Mouse (Mus musculus): ENCODE measurements at regions not wholly inside any gene's neighbourhood (a gene's known extent, or its start where the extent isn't known, plus 50 kb on each side); places are given as distances from the start of the nearest gene placed in this dataset.
A peak's percentile ranks its signal among the peaks of the same experiment; 100 is the strongest.
"Not testable (repeated sequence)": the region's sequence is repeated elsewhere in the genome, so short reads cannot be mapped to it uniquely, and the experiment has no call there.

DNA sequence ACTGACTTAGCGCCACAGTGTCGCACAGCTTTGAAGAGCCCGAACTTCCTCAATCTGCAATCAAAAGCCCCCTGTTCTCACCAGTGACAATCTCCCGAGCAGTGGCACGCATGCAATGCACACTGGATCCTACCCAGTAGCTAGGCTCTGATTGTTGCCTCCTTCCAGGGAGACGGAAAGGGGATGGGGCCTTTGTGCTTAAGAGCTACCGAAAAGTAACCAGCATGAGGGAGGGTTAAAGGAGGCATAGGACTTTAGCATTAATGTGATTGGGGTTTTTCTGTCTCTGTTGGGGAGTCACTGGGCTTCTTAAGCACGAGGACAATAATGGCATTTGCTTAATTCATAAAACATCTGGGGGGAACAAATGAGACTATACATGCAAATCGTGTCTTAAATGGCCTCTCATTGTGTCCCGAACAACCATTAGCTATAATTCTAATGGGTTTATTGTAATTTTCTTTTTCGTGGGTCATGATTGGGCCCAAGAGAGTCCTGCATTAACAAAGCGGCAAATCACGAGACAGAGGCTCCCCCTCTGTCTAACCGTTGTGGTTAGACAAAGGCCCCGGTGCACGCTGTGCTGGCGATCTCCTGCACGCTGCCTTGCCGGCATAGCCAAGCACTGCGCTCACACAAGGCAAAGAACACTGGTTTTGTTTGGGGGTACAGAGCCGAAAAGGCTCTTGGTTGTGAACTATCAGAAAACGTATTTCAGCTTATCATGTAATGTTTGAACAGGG, 223.2 kb downstream of the Dact1 start:
- DNase-seq = no peak

DNA sequence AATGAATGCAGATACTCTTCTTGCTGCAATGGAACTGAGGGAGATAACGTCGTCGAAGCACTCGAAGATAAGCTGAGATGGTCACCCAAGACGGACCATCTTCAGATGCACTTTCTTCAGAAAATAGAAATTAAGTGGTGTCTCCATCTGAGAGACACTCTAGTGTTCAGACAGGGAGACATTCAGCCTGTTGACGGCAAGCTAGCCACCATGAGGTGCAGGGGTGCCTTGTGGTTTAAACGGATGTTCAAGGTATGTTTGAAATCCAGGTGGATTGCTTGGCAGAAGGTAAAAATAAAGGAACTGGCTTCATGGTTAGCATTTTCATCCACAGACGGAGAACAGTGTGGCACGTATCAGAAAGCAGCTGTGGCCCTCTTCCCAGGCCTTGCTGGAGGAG, 224.0 kb downstream of the Dact1 start:
- no peak for DNase-seq

DNA sequence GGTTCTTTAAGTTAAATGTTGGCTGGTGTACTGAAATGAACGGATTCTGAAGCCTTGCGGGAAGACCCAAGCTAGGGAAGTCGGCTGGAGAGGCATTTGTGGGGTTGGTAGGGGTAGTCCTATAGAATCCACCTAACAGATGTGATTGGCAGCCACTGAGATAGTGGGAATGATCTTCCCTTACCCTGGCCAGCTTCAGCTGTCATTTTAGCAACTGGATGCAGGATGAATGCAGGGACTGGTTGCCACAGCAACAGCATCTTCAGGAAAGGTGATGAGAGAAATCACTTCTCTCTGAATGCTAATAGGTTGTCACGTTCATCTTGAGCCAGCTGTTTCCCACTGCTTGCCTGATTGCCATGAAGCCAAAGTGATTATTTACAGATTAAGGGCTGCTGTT, 224.5 kb downstream of the Dact1 start:
- DNase-seq = no peak

DNA sequence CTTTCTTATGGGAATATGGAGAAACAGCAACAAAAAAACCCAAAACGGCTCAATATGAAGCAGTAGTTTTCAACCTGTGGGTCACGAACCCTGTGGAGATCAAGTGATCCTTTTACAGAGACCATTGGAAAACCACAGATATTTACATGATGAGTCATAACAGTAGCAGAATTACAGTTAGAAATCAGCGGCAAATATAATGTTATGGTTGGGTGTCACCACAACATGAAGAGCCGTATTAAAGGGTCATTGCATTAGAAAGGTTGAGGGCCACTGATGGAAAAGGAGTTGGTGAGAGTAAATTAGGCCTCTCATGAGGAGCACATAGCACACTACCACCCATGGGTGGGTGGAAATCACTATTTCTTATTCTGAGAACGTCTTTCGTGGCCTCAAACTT, 225.6 kb downstream of the Dact1 start:
- no peak for DNase-seq

DNA sequence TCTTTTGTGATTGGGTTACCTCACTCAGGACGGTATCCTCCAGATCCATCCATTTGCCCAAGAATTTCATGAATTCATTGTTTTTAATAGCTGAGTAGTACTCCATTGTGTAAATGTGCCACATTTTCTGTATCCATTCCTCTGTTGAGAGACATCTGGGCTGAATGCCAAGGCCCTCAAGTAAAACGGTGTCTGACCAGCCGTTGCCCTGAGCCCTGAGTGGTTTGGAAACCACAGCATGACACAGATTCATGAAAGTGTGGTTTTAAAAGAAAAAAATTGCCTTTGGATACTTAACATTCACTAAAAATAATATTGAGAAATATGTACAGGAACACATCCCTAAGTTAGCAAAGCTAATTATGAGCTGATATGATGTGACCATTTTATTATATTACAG, 226.1 kb downstream of the Dact1 start:
- DNase-seq = not testable (repeated sequence)

DNA sequence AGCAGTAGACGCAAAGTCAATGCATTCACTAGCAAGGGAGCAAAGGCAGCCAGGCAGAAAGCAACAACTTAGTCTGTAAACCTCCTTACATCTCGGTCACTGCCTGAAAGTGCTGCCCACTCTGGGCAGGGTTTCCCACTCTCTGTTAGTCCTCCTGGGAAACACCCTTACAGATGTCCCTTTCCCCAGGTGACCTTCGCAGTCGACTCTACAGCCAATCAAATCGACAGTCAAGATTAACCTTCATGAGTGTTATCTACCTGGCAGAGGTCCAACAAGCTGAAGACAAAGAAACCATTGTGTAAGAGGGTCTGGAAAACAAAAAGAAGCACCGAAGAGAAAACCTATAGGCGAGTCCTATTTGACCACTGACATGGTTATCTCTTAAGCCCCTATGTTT, 229.0 kb downstream of the Dact1 start:
- no peak for DNase-seq

DNA sequence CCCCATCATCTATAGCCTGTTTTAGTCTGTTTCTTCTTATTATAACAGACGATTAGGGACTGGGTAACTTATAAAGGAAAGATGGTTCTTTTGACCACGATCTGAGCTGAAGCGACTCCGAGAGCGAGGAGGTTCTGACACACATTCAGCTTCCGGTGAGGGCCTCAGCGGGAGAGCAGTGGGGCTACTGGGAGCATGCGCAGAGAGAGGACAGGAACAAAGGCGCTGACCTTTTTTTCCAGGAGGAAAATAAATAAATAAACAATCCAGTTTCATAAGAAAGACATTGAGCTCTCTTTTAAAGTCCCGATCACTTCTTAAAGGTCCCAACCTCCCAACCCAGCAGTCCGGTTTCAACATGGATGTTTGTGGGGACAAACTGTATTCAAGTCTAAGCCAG, 230.6 kb downstream of the Dact1 start:
- no peak for DNase-seq

DNA sequence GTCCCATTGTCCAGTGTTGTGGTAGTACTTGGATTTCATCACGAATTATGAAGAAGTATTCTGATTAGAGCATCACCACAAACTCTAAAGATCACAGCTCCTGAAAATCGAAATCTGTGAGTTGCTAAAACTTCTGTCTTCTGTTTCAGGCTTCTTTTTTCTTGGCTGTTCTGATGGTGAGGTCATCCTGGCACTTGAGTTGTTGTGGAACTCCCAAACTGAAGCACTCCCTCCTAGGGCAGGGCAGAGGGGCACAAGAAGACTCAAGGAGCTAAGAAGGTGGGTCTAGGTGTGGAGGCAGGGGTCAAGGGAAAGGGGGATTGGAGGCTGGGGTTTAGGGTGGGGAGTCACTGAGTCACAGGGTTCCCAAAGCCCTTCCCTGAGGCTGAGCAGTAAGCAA, 232.3 kb downstream of the Dact1 start:
- DNase-seq = peak; percentile 32 to 45

DNA sequence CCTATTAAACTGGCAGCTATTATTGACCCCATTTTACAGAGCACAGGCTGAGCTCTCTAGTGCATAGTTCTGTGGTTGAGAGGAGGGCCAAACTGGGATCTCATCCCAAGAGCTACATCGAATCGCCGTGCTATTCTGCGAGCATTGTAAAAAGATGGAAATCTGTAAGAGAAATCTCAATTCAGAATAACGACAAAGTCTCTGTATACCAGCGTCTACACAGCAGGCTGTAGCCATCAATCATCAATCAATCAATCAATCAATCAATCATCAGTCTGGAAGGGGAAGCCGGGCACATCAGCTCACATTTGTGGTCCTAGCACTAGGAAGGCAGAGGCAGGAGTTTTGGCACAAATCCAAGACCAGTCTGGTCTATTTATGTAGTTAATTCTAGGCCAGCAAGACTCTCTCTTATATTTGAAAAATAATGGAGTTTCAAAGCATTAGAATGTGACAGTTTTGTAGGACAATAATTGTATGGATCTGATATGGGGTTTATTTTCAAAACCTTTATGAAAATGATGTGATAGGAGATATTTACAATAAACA, 234.0 kb downstream of the Dact1 start:
- no peak for DNase-seq

DNA sequence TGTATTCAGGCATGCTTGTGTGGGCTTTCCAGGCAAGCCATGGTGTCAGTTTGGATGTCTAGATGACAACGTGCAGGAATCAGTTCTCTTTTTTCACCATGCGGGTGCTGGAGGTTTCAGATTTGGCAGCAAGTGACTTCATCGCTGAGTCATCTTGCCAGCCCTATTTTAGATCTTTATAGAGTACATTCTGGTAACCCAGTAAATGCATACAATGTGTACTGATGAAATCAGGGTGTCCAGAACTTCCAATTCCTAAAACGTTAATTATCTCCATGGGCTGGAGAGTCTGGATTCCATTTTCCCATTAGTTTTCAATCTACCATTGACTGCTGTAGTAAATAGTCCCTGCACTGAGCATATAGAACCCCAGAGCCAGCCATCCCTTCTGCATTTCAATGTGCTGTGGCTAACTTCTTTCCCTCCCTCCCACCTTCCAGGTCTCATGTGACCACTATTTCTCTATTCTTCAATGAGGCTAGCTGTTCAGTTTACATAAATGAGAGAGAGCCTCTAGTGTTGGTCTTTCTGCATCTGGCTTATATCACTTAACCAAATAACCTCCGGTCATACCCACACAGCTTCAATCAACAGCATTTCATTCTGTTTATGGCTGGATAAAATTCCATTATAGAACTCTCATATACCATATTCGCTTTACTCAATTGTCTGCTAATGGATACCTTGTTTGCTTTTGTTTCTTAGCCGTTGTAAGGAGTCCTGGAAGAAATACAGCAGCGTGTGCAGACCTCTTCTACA, 234.9 kb downstream of the Dact1 start:
- peak; percentile 27 to 37 for DNase-seq

DNA sequence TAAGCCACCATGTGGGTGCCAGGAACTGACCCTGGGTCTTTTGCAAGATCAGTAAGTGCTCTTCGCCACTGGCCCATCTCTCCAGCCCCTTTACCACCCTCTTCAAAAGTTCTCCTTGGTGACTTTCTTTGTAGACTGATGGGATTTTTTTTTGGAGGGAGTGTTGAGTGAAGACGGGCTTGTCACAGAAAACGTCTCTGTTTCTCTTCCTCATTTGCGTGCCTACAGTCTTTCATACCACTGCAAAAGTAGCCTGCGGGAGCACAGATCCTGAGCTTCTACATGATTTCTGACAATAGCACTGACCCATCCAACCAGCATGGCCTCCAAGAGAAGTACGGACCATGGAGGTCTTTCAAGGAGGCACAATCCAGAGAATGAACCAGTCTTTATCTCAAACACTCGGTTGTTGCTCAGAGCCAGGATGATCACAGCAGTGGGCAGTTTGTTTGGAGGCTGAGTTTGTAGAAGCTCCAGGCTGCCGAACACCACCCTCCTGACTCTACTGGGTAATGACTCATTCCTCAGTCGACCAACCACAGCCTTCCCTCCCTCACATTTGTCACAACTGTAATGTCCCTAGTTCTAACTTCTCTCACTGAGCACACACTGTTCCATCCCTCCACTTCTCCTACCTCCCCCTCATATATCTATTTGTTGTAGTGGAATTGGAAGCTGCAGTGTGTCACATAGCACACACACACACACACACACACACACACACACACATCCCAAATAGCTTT, 237.0 kb downstream of the Dact1 start:
- peak in 1 of 2 experiments; percentile 24 for DNase-seq

DNA sequence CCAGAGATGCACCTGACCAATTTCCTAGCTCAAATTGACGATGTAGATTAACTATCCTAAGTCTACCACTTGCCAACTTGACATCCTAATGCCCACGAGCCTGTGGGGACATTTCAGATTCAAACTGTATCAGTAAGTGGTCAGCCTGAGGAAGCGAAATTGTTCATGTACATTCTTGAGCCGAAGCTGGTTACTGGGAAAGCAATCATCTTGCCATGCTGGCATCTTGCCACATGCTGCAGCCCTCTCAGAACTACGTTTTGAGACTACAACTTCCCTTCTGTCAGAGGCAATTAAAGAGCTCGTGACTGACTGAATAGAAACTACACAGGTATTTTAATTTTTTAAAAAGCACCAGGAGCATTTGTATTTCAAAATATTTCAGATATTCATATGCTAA, 239.7 kb downstream of the Dact1 start:
- DNase-seq = peak in 1 of 2 experiments; percentile 18

DNA sequence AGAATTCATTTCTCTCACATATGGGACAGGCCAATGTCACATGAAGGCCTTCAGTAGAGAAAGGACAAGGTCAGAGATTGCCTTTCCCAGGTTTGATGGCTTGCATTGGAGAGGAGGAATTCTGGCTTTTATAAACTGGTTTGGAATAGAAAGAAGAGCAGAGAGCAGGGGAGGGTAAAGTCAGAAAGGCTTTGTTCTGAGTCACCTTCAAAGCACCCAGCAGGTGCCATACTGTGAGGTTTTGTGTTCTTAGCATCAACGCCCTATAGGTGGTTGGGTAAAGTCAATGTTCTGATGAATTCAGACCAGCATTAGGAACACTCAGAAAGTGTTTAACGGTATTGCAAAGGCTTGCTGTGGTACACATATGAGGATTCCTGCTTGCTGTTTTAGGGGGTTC, 244.5 kb downstream of the Dact1 start:
- DNase-seq = no peak

DNA sequence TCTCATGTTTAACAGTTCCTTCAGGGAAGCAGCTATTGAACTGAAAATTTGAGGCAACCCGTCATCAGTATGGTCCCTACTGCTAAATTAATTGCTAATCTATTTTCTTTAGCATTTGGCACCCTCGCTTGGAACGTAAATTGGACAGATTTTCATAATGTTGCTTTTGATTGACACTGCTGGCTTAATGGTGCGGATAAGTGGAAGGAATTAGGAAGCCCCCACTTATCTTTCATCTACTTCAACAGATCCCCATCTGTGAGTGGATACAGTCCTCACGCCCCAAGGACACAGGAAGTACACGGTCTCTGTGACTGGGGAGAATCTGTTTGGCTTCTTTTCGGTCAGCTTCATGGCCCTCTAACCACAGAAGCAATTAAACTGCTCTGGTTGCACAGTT, 251.6 kb downstream of the Dact1 start:
- DNase-seq = no peak

DNA sequence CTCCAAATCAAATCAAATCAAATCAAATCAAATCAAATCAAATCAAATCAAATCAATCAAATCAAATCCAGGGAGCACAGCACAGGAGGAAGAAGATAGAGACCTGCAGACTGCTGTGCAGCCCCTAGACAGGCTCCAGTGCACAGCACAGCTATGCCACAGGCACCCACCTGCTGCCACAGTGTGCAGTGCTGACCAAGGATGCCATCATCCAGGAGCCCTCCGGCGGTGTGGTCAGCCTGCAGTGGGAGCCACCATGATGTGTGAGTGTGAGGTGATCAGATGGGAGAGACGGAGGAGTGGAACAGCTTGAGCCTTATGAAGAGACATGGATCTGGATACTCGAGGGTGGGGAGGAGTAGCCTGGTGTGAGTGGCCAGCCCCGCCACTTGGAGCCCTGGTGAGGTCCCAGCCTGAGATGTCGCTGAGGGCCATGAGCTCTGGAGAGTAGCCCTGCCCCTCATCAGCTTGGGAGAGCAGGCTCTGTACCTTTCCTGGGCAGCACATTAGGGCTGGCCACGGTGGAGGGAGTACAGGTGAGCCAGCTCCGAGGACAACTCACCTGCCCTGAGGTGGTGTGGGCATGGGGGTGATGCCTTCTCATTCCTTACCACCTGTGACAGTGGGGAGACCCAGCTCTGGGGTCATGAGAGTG, 252.4 kb downstream of the Dact1 start:
- no peak for DNase-seq

DNA sequence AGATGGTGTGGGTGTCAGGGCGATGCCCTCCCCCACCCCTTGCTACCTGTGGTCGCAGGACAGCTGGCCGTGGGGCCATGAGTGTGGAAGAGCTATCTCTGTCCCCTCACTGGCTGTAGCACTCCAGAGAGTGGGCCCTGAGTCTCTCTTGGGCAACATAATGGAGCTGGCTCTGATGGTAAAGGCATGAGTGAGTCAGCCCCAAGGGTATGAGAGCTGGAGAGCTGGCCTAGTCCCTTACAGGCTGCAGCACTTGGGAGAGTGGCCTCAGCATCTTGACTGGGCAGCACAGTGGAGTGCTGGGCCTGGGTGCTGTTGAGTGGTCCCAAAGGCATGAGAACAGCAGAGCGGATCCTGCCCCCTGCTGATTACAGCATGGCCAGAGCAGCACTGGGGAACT, 253.5 kb downstream of the Dact1 start:
- DNase-seq = no peak

DNA sequence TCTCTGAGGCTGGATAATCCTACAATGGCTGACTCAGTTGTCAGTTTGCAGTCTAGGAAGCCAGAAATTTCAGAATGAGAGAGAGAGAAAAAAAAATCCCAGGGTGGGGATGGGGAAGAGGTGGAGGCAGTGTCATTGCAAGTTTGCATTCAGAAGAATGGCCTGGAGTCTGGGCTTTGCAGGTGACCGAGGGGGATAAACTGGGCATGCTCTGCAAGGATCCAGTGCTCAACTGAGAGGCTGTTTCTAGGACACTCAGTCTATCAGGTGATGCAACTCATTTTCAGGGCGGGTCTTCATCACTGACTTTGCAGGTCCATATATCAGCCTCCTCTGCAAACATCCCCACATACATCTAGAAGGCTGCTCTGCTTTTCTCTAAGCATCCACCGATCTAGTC, 256.7 kb downstream of the Dact1 start:
- DNase-seq = no peak

DNA sequence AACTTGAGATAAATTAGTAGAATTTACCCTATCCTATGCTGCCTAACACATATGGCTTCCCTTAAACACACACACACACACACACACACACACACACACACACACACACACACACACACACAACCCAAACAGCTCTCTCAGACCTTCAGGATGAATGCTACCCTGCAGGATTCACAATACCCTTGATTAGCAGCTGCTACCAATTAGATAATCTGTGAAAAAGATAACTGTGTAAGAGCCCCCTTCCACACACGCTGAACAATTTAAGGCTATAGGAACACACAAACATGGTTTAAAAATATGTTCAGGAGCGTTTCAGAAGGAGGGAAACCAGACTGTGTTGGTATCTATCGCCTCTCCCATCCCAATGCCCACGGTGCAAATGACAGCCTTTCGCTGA, 258.6 kb downstream of the Dact1 start:
- DNase-seq = no peak

DNA sequence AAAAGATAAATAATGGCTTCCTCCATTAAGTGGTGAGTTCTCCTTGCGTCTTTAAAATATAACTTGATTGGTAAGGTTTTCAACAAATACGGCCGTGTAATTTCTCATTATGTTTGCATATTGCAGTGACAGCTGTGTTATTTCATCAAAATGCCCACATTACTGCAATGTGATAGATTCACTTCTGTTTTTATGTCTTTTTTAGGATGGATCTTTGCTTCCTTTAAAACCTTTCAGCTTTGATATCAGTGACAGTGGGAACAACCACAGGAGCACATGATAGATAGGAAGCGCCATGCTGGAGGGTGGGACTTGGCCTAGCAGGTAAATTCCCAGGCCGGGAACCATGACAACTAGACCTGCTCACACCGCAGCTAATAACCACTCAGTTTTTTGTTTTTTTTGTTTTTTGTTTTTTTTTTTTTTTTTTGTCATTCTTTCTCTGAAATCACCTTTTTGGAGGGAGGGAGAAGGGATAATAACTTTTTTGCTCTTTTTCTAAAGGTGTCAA, 259.3 kb downstream of the Dact1 start:
- no peak for DNase-seq

DNA sequence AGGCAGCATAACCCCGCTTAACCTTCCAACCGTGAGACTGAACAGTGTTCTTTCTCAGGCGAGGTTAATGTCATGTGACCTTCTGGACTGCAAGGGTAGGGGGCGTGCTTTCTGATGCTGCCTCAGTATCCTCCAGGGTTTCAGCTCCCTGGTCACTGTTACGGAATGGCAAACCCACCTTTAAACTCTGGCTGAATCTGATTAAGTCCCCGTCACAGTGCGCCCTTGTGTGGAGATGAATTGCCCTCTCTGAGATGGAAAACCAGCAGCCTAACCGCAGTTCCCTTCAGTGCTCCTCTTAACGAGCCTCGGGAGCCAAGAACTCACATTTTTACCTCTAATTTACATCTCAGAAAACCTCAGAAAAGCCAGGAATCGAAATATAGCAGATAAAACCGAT, 260.0 kb downstream of the Dact1 start:
- DNase-seq = no peak

DNA sequence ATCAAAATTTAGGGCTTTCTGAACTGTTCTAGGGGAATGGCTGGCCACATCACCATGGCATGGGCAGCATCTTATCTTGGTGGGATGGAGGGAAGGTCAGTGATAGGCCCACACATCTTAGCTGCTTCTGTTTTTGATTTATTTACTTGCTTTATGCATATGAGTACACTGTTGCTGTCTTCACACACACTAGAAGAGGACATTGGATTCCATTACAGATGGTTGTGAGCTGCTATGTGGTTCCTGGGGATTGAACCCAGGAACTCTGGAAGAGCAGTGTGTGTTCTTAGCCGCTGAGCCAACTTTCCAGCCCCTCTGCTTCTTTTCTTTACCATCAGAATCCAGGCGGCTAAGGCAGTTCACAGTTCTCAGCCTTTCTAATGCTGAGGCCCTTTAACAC, 260.4 kb downstream of the Dact1 start:
- DNase-seq = no peak

DNA sequence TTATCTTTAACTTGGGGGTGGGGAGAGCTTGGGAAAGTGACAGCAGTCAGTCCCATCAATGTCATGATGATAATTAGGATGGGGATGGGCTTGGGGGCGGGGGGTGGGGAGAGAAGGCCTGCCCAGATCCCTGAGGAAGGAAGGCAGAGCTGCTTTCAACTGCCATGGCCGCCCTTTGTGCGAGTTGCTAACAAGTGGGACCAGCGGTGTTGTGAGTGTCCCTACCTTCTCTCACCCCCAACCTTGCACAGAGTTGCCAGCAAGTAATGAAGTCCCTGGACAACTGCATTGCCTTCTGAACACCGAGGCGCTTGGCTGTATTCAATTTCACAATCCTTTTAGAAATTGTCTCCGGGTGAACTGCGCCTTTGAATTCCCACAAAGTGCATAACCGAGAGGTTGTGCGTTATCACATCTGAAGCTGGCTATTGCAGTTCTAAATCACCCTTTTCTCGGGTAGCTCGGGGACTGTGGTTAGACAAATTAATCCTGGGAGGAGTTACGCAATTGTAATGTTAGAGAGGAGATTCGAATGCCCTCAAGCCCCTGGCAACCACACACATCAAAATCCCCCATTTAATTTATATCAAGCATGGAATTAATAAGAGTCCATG, 257.9 kb upstream of the Daam1 start:
- no peak for DNase-seq

Measured in heart, adult 18-20 months (tissue).